Mouse (Mus musculus) hindbrain, embryonic 12.5 days (tissue): Measurements from ENCODE around the gene Slc7a6. TPM values are rescaled to one million over a fixed set of nuclear protein-coding genes. Genes with fewer than 3 reads are reported as not detected.
A peak's percentile ranks its signal among the peaks of the same experiment; 100 is the strongest.

Experiments used
- ATAC-seq: fragments of 200-750 bp; cut with Nextera tagmentation; 2 replicates; pipeline ENCODE4 v1.8.0; 2017; ENCODE audit warnings: moderate TSS enrichment; ENCODE audit not compliant: low FRiP score
- H3K27ac ChIP-seq: fragments of 300-500 bp; sonication (generic); 2 replicates; pipeline ENCODE4 v1.5.1; 2016; ENCODE audit warnings: mild to moderate bottlenecking
- H3K27me3 ChIP-seq: fragments of 300-500 bp; sonication (generic); 2 replicates; pipeline ENCODE4 v1.6.1; 2016; ENCODE audit warnings: mild to moderate bottlenecking
- H3K36me3 ChIP-seq: fragments of 300-500 bp; sonication (generic); 2 replicates; pipeline ENCODE4 v1.6.1; 2016; ENCODE audit warnings: mild to moderate bottlenecking
- H3K4me1 ChIP-seq: fragments of 300-500 bp; sonication (generic); 2 replicates; pipeline ENCODE4 v1.6.1; 2016
- H3K4me2 ChIP-seq: fragments of 300-500 bp; sonication (generic); replicated peaks from 2 replicates; pipeline ENCODE4 v1.6.1; 2016; ENCODE audit warnings: mild to moderate bottlenecking
- H3K4me3 ChIP-seq: fragments of 300-500 bp; sonication (generic); 2 replicates; pipeline ENCODE4 v1.5.1; 2016; ENCODE audit warnings: mild to moderate bottlenecking
- H3K9ac ChIP-seq: fragments of 300-500 bp; sonication (generic); 2 replicates; pipeline ENCODE4 v1.6.1; 2016; ENCODE audit warnings: mild to moderate bottlenecking, moderate library complexity
- H3K9me3 ChIP-seq: fragments of 300-500 bp; sonication (generic); replicated peaks from 2 replicates; pipeline ENCODE4 v1.6.1; 2016; ENCODE audit warnings: mild to moderate bottlenecking
- WGBS: fragments of 180-500 bp; shearing (Covaris S2); methylation state at CpG from one replicate; pipeline ENCODE4 v1.1.7; 2016; 5-methylcytosine and 5-hydroxymethylcytosine counted together
- polyA plus RNA-seq: library from polyadenylated mRNA; unstranded; fragments of >200 nt; fragmentation: Nextera tagmentation; extraction: Ambion mirVana; gene quantifications from 2 replicates; pipeline ENCODE4 v1.2.1, GENCODE M21; 2016

The Slc7a6 gene
- polyA plus RNA-seq, 1 experiment from 2014 or later: 60.8 TPM

DNA sequence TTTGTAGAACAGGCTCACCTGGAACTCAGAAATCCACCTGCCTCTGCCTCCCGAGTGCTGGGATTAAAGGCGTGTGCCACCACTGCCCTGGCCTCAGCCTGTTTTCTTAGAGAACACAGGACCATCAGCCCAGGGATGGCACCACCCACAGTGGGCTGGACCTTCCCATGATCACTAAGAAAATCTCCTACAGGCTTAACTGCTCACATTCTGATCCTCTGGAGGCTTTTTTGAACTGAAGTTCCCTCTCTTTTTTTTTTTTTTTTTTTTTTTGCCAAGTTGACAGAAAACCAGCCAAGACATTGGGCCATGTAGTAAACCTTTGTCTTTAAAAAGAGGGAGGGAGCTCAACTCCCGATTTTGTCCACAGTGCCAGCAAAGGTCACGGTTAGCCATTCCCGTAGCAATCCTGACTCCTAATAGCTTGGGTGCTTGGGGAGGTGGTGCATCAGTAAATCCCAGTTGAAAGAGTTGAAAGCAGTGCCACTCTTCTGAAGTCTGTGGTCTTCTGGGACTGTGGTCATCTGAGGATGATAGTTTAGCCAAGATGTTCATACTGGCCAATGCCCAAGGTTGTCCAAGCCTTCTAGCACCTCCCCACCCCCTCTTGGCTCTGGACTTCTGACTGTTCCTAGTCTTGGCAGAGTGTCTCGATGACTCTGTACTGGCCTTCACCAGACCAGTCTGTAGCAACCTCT is 20.6 kb upstream of the Slc7a6 start:
- Histone ChIP-seq H3K4me1 (peaks cover 13% of the 10 kb centered on the region), H3K36me3 (no peaks in the 10 kb centered on the region), H3K27ac (no peak overlapping the region), H3K4me2 (no peak overlapping the region), H3K9me3 (no peaks in the 10 kb centered on the region), H3K27me3 (no peaks in the 10 kb centered on the region; the same call in 1 of the 2 replicates), H3K9ac (no peak overlapping the region), H3K4me3 (no peak overlapping the region)
- WGBS: 87% methylated on average over 6 of the region's 6 CpGs
- no peak for ATAC-seq

DNA sequence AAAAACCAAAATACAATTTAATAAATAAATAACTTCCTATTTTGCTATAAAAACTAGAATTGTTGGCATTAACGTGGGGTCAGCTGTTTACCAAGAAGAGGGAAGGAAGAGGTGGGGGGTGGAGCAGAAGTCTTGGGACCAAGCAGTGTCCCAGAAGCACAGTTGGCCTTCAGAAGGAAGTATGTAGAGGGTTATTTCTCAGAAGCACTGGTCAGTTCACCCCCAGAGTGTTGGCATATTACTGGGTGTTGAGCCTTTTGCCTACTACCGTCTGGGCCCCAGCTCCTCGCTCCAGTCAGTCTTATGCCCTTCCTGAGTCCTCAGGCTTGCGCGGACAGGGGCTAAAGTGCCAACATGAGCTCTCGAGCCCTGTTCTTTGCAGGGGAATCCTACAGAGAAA is 19.6 kb upstream of the Slc7a6 start:
- ATAC-seq: no peak
- 88% methylated on average over 6 of the region's 6 CpGs for WGBS
- no peak overlapping the region for H3K27ac ChIP-seq
- no peak overlapping the region for H3K4me2 ChIP-seq
- H3K9ac ChIP-seq: no peak overlapping the region
- no peaks in the 10 kb centered on the region for H3K9me3 ChIP-seq
- no peak overlapping the region for H3K4me3 ChIP-seq
- no peaks in the 10 kb centered on the region for H3K36me3 ChIP-seq
- peaks cover 13% of the 10 kb centered on the region for H3K4me1 ChIP-seq
- no peaks in the 10 kb centered on the region; the same call in 1 of the 2 replicates for H3K27me3 ChIP-seq

DNA sequence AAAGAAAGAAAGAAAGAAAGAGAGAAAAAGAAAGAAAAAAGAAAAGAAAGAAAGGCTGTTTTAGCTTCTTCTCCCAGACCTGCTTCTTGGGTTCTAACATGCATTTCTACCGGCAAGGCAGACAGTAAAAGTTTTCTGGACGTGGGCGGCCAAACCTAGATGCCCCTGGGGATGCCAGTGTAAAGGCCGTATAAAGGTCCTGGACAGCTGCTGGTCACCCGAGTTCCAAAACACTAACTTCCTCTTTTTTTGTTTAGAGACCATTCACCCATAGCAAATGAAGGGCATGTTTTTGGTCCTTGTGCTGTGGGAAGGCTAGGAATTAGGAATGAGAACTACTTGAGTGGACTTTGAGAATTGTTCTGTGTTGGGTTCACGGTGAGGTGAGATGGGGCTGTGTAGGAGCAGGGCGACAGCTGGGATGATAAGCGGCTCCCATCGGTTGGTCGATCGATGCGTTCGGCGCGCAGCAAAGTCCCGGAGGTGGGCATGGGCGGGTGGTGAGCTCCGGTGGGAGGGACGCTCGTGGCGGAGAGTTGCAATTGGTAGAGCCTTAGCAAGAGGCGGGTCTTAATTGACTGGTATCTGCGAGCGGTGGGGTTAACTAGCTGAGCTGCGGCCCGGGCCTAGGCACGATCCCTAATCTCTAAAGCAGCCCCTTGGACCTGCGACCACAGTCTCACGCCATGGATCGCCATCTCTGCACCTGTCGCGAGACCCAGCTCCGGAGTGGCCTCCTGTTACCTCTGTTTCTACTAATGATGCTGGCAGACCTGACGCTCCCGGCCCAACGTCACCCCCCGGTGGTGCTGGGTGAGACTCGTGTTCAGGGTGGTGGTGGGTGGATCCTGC is 18.6 kb upstream of the Slc7a6 start, which contains the start of gene Pla2g15:
Gene Pla2g15 (plus strand): TSS at position 599 of the 852 bp plus-strand sequence.
- peak within 1 kb of the TSS; percentile 78 for H3K4me2 ChIP-seq
- H3K4me3 ChIP-seq: peak within 1 kb of the TSS; percentile 75
- H3K36me3 ChIP-seq: peaks cover 8% of the 10 kb centered on the region; the same call in 1 of the 2 replicates
- ATAC-seq: peak; percentile 98
- H3K27me3 ChIP-seq: no peaks in the 10 kb centered on the region; the same call in 1 of the 2 replicates
- no peaks in the 10 kb centered on the region for H3K9me3 ChIP-seq
- WGBS: 2% methylated on average over 38 of the region's 38 CpGs
- 0 out of 2 replicates have a peak within 1 kb of the TSS, but pooled peaks have one; percentile 9 for H3K27ac ChIP-seq
- H3K9ac ChIP-seq: peak within 1 kb of the TSS; percentile 80
- peaks cover 13% of the 10 kb centered on the region for H3K4me1 ChIP-seq

DNA sequence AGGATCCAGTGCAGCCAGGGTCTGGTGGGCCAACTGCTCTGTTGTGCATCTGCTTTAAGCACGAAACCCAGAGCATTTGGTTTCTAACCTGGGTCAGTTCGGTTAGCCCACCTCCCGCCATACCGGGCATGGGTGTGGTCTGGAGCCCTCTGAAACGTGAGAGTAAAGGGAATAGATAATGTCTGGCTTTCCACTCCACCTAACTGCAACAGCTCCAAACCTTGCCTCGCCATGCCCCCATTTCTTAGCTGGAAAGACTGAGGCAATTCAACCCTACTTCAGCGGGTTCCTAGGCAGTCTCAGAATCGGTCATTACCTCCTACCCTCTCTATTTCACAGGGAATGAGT is 18.0 kb upstream of the Slc7a6 start:
- no peaks in the 10 kb centered on the region for H3K9me3 ChIP-seq
- peaks cover 13% of the 10 kb centered on the region for H3K4me1 ChIP-seq
- H3K4me3 ChIP-seq: peak overlapping the region; percentile 75
- peak overlapping the region; percentile 80 for H3K9ac ChIP-seq
- WGBS: 23% methylated on average over 8 of the region's 8 CpGs
- peaks cover 11% of the 10 kb centered on the region; the same call in 1 of the 2 replicates for H3K36me3 ChIP-seq
- H3K27me3 ChIP-seq: no peaks in the 10 kb centered on the region; the same call in 1 of the 2 replicates
- H3K4me2 ChIP-seq: peak overlapping the region; percentile 78
- 0 out of 2 replicates have a peak overlapping the region, but pooled peaks have one; percentile 9 for H3K27ac ChIP-seq
- ATAC-seq: no peak; the same call in 1 of the 2 replicates

DNA sequence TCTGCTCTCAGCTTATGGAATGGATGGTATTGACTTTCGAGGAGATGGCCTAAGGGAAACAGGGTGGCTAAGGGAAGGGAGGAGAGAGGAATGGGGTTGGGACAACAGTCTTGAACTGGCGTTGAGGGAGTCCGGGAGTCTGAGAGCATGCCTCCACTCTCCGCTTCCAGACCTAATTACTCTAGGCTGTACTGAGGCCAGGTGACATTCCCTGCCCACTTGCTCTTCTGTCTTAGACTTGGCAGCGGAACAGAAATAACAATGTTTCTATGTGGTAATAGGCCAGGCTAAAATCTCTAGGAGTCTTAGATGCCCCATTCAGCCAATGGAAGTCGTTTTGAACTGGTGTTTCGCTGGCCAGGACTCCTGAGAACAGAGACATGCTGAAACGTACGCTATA is 17.6 kb upstream of the Slc7a6 start:
- H3K27ac ChIP-seq: no peak overlapping the region
- no peaks in the 10 kb centered on the region for H3K9me3 ChIP-seq
- H3K27me3 ChIP-seq: no peaks in the 10 kb centered on the region; the same call in 1 of the 2 replicates
- H3K4me2 ChIP-seq: peak overlapping the region; percentile 78
- 87% methylated on average over 9 of the region's 9 CpGs for WGBS
- peak overlapping the region; percentile 75 for H3K4me3 ChIP-seq
- peaks cover 13% of the 10 kb centered on the region for H3K4me1 ChIP-seq
- H3K9ac ChIP-seq: peak overlapping the region; percentile 80; the same call in 1 of the 2 replicates
- H3K36me3 ChIP-seq: peaks cover 13% of the 10 kb centered on the region; the same call in 1 of the 2 replicates
- no peak for ATAC-seq

DNA sequence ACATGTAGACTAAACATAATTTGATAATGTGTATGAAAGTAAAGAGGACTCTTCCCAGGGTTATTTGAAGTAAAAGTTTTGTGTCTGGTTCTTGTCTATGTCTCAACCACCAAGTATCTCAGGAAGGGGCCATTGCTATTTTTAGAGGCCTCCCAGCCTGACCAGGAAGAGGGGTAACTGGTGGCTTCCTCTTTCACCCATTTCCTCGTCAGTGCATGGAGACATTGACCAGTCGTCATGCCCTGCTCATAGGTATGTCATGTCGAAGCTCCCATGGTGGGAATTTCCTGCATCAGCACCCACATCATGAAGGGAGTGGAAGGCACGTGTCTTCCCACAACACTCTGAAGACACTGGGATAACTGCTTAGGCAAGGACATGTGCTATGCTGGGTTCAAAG is 15.8 kb upstream of the Slc7a6 start:
- H3K9me3 ChIP-seq: no peaks in the 10 kb centered on the region
- H3K27me3 ChIP-seq: no peaks in the 10 kb centered on the region; the same call in 1 of the 2 replicates
- peaks cover 13% of the 10 kb centered on the region for H3K4me1 ChIP-seq
- peaks cover 20% of the 10 kb centered on the region for H3K36me3 ChIP-seq
- H3K9ac ChIP-seq: no peak overlapping the region
- H3K4me3 ChIP-seq: no peak overlapping the region
- 82% methylated on average over 4 of the region's 4 CpGs for WGBS
- no peak overlapping the region for H3K27ac ChIP-seq
- no peak overlapping the region for H3K4me2 ChIP-seq
- no peak for ATAC-seq

DNA sequence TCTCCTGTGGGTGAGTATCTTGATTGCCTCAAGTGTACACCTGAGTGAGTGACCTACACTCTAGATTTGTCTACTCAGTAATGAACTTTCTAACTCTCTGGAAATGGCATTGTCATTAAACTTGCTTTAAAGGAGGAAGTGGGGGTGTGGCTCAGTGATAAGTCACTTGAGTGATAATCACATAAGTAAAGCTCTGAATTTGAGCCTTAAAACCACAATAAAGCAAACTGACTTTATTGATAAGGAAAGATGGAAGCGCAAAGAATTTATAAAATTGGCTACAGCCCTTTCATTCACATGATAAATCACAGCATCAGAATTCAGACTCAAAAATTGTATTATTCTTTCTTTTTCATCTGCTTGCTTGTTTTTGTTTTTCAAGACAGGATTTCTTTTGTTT is 11.2 kb upstream of the Slc7a6 start:
- no peak overlapping the region for H3K4me3 ChIP-seq
- peaks cover 52% of the 10 kb centered on the region for H3K36me3 ChIP-seq
- no peaks in the 10 kb centered on the region for H3K4me1 ChIP-seq
- H3K27me3 ChIP-seq: no peaks in the 10 kb centered on the region
- ATAC-seq: no peak
- H3K4me2 ChIP-seq: no peak overlapping the region
- H3K27ac ChIP-seq: no peak overlapping the region
- H3K9ac ChIP-seq: no peak overlapping the region
- H3K9me3 ChIP-seq: no peaks in the 10 kb centered on the region
- 100% methylated on average over 1 of the region's 1 CpGs for WGBS

DNA sequence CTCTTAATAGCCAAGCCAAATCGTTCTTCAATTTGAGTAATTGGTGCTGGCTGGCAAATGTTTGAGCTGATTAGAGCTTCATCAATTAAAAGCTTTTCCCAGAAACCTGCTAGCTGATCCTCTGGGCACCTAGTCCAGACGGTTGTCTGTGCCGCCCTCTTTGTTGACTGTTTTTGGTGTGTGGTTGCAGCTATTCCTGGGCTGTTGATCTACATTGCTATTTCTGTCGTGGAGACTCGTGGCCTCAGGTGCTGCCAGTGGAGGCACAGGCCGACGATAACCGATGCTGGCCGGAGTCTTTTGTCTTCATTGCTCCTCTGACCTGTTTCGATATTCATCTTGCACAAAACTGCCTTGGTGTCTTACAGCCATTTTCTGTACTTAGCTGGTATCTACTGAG is 10.3 kb upstream of the Slc7a6 start:
- WGBS: 92% methylated on average over 10 of the region's 10 CpGs
- Histone ChIP-seq H3K9me3 (no peaks in the 10 kb centered on the region), H3K4me1 (no peaks in the 10 kb centered on the region), H3K27me3 (no peaks in the 10 kb centered on the region), H3K9ac (no peak overlapping the region), H3K4me3 (no peak overlapping the region), H3K27ac (no peak overlapping the region), H3K4me2 (no peak overlapping the region), H3K36me3 (peaks cover 61% of the 10 kb centered on the region)
- no peak for ATAC-seq

DNA sequence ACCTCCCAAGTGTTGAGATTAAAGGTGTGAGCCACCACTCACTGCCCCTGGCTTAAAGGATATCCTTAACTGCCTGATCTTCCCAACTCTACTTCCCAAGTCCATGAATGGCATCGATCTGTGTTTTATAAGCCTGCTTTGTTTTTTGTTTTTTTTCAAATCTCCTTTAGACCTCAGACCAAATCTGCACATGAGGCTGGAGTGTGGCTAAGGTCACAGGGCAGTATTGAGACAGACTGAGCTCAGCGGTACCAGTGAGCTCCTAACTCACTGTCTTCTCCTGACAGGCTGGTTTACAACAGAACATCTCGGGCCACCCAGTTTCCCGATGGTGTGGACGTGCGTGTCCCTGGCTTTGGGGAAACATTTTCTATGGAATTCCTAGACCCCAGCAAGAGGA is 8.8 kb upstream of the Slc7a6 start:
- Histone ChIP-seq H3K27me3 (no peaks in the 10 kb centered on the region), H3K9ac (no peak overlapping the region), H3K4me2 (no peak overlapping the region), H3K27ac (no peak overlapping the region), H3K4me1 (no peaks in the 10 kb centered on the region), H3K4me3 (no peak overlapping the region), H3K36me3 (peaks cover 68% of the 10 kb centered on the region), H3K9me3 (no peaks in the 10 kb centered on the region)
- 90% methylated on average over 6 of the region's 6 CpGs for WGBS
- ATAC-seq: no peak

DNA sequence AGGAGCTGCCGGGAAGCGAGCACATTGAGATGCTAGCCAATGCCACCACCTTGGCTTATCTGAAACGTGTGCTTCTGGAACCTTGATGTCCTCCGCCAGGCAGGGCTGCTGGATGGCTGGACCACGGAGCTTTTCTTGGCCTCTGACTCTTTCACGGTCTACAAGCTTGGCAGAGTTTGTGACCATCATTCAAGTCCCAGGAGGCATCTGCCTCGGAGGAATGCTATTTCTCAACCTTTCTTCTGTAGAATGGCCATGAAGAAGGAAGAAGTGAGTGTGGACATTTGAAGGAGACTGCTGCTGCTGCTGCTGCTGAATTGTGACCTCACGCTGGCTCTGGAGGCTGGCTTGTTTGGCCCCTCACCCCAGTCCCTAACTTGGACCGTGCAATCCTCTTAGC is 5.4 kb upstream of the Slc7a6 start:
- Histone ChIP-seq H3K4me1 (0 out of 2 replicates have a peak, but pooled peaks cover 3% of the 10 kb centered on the region), H3K4me3 (no peak overlapping the region), H3K9ac (no peak overlapping the region), H3K27ac (no peak overlapping the region), H3K9me3 (no peaks in the 10 kb centered on the region), H3K27me3 (no peaks in the 10 kb centered on the region), H3K4me2 (no peak overlapping the region), H3K36me3 (peaks cover 50% of the 10 kb centered on the region)
- WGBS: 90% methylated on average over 9 of the region's 9 CpGs
- no peak for ATAC-seq

DNA sequence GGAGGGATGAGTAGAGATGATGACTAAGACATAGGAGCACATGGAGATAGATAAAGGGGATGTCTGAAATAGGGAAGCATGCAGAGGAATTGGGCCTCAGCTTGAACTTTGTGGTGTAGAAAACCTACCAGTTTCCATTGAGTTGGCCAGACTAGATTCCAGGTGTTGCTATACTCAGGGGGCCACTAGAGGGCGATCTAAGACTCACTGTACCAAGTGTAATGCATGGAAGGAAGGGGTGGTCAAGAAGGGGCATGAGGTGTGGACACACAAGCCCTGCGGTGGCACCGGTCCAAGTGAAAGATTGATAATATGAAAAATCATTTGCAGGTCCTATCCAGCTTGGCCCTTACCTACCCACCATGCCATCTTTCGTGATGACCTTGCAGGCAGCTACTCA is 3.2 kb upstream of the Slc7a6 start:
- H3K27ac ChIP-seq: no peak overlapping the region
- WGBS: 50% methylated on average over 4 of the region's 4 CpGs
- H3K9ac ChIP-seq: no peak overlapping the region
- no peak overlapping the region for H3K4me2 ChIP-seq
- H3K27me3 ChIP-seq: no peaks in the 10 kb centered on the region
- peaks cover 14% of the 10 kb centered on the region for H3K4me1 ChIP-seq
- no peak overlapping the region for H3K4me3 ChIP-seq
- no peaks in the 10 kb centered on the region for H3K9me3 ChIP-seq
- ATAC-seq: no peak
- peaks cover 40% of the 10 kb centered on the region for H3K36me3 ChIP-seq
